12 mouse cellular contexts compared by ENCODE assay signal in the genomic region with DNA sequence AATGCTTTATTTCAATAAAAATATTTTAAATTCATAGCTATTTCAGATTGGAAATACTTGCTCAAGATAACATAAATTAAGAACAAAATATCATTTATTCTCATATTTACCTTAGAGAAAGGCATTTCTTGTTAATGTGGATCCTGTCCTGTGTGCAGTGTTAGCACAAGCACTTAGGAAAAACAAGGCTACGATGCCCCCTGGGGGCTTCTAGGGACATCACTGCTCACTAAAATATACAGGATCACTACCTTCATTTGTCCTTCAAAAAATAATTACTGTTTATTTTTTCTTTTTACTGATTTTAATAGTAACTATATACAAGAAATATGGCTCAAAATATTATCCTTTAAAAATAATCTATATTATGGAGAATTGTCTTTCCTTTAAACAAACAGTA. TPM values are rescaled to one million over a fixed set of nuclear protein-coding genes. Genes with fewer than 3 reads are reported as not detected.
A peak's percentile ranks its signal among the peaks of the same experiment; 100 is the strongest.
DNase-seq lines count a peak whose midpoint lies in the region; ATAC-seq lines count a peak whose summit lies in the region.
"Had no signal": no experiment of that assay in that cellular context is flagged by ENCODE, and none has a peak within 500 bp of the region (broad histone marks: within the 10 kb centered on the region; RNA-seq: fewer than 3 reads in every experiment).

No protein-coding gene starts in this region.

- ATAC-seq in hindbrain, embryonic 14.5 days (ENCODE audit: low FRiP score) = no peak
- ATAC-seq in midbrain, embryonic 14.5 days (ENCODE audit: low FRiP score, low TSS enrichment) = no peak
- no peak for ATAC-seq in midbrain, embryonic 16.5 days

- 60% methylated on average over 1 of the region's 1 CpGs for WGBS in hindbrain, embryonic 14.5 days
- WGBS in hindbrain, embryonic 10.5 days = 66% methylated on average over 1 of the region's 1 CpGs
- 72% methylated on average over 1 of the region's 1 CpGs for WGBS in midbrain, embryonic 14.5 days
- 66% methylated on average over 1 of the region's 1 CpGs for WGBS in midbrain, embryonic 16.5 days

- H3K36me3 ChIP-seq in hindbrain, embryonic 14.5 days (replicated peaks; ENCODE audit: control insufficient read depth, insufficient read depth) = no peaks in the 10 kb centered on the region
- H3K36me3 ChIP-seq in hindbrain, embryonic 10.5 days = no peaks in the 10 kb centered on the region
- no peaks in the 10 kb centered on the region for H3K36me3 ChIP-seq in midbrain, embryonic 14.5 days (ENCODE audit: control insufficient read depth, insufficient read depth, low read length)
- no peaks in the 10 kb centered on the region for H3K36me3 ChIP-seq in midbrain, embryonic 16.5 days (ENCODE audit: control insufficient read depth, insufficient read depth, low read length)
- H3K36me3 ChIP-seq: liver, embryonic 15.5 days had no signal

- no peak overlapping the region for H3K4me3 ChIP-seq in hindbrain, embryonic 14.5 days (replicated peaks; ENCODE audit: low read length)
- H3K4me3 ChIP-seq in hindbrain, embryonic 10.5 days = no peak overlapping the region
- H3K4me3 ChIP-seq in midbrain, embryonic 14.5 days (replicated peaks; ENCODE audit: low read depth, low read length) = no peak overlapping the region
- no peak overlapping the region for H3K4me3 ChIP-seq in midbrain, embryonic 16.5 days (ENCODE audit: low read depth, low read length)
- H3K4me3 ChIP-seq: liver, embryonic 15.5 days had no signal

- DNase-seq in hindbrain, embryonic 14.5 days (ENCODE audit: low spot score) = peak; percentile 49
- DNase-seq in hindbrain, embryonic 10.5 days (ENCODE audit: low spot score) = no peak
- DNase-seq in midbrain, embryonic 14.5 days = peak; percentile 79
- DNase-seq in brain, adult 2 months (ENCODE audit: low read depth, low spot score) = peak; percentile 21
- DNase-seq in retina, postnatal 1 day = peak; percentile 48
- no peak for DNase-seq in frontal cortex, postnatal 36 days (ENCODE audit: low spot score in 2 of 2)
- DNase-seq in cerebellum, adult 9-10 months = no peak
- DNase-seq: cerebellum, postnatal 36 days; layer of hippocampus, adult 9-11 months; thymus, adult 2 months had no signal

- no peak overlapping the region for H3K27ac ChIP-seq in hindbrain, embryonic 14.5 days
- H3K27ac ChIP-seq in hindbrain, embryonic 10.5 days = no peak overlapping the region
- H3K27ac ChIP-seq in midbrain, embryonic 14.5 days (replicated peaks; ENCODE audit: low read depth, low read length) = no peak overlapping the region
- no peak overlapping the region for H3K27ac ChIP-seq in midbrain, embryonic 16.5 days (ENCODE audit: low read length)
- H3K27ac ChIP-seq: liver, embryonic 15.5 days had no signal

- H3K27me3 ChIP-seq in hindbrain, embryonic 14.5 days (ENCODE audit: control insufficient read depth, insufficient read depth, low read length) = no peaks in the 10 kb centered on the region
- H3K27me3 ChIP-seq in hindbrain, embryonic 10.5 days (ENCODE audit: insufficient read depth, poor library complexity, severe bottlenecking) = no peaks in the 10 kb centered on the region
- no peaks in the 10 kb centered on the region for H3K27me3 ChIP-seq in midbrain, embryonic 14.5 days (ENCODE audit: control insufficient read depth, insufficient read depth, low read length)
- H3K27me3 ChIP-seq in midbrain, embryonic 16.5 days (ENCODE audit: control insufficient read depth, insufficient read depth, low read depth, low read length) = no peaks in the 10 kb centered on the region
- H3K27me3 ChIP-seq: liver, embryonic 15.5 days had no signal

- no peaks in the 10 kb centered on the region for H3K9me3 ChIP-seq in hindbrain, embryonic 14.5 days (ENCODE audit: control insufficient read depth, low read length)
- H3K9me3 ChIP-seq in hindbrain, embryonic 10.5 days = no peaks in the 10 kb centered on the region
- H3K9me3 ChIP-seq in midbrain, embryonic 14.5 days (ENCODE audit: control insufficient read depth, low read length) = no peaks in the 10 kb centered on the region
- no peaks in the 10 kb centered on the region for H3K9me3 ChIP-seq in midbrain, embryonic 16.5 days (replicated peaks; ENCODE audit: control insufficient read depth, low read length, poor library complexity, severe bottlenecking)
- H3K9me3 ChIP-seq: liver, embryonic 15.5 days had no signal

- H3K9ac ChIP-seq in hindbrain, embryonic 14.5 days = no peak overlapping the region
- H3K9ac ChIP-seq in midbrain, embryonic 14.5 days (replicated peaks; ENCODE audit: low read length) = no peak overlapping the region
- H3K9ac ChIP-seq in midbrain, embryonic 16.5 days (ENCODE audit: low read depth, low read length) = no peak overlapping the region
- H3K9ac ChIP-seq: liver, embryonic 15.5 days had no signal

- no peaks in the 10 kb centered on the region for H3K4me1 ChIP-seq in hindbrain, embryonic 14.5 days (replicated peaks; ENCODE audit: control insufficient read depth, insufficient read depth, low read length)
- H3K4me1 ChIP-seq in hindbrain, embryonic 10.5 days (replicated peaks) = no peaks in the 10 kb centered on the region
- no peaks in the 10 kb centered on the region for H3K4me1 ChIP-seq in midbrain, embryonic 14.5 days (ENCODE audit: control insufficient read depth, insufficient read depth, low read length)
- no peaks in the 10 kb centered on the region for H3K4me1 ChIP-seq in midbrain, embryonic 16.5 days (ENCODE audit: control insufficient read depth, insufficient read depth, low read length)
- H3K4me1 ChIP-seq: liver, embryonic 15.5 days had no signal

- H3K4me2 ChIP-seq in hindbrain, embryonic 14.5 days (replicated peaks) = no peak overlapping the region
- H3K4me2 ChIP-seq in midbrain, embryonic 14.5 days (ENCODE audit: low read length) = no peak overlapping the region
- H3K4me2 ChIP-seq in midbrain, embryonic 16.5 days (ENCODE audit: low read length) = no peak overlapping the region
- H3K4me2 ChIP-seq: liver, embryonic 15.5 days had no signal

RNA-seq across cellular contexts. Expression of a gene that starts 18.2 kb away (rescaled TPM):
- 29.6 and 31.3 TPM in 2 replicates for polyA plus RNA-seq in hindbrain, embryonic 14.5 days (2014; fragmentation: Nextera tagmentation; extraction: Ambion mirVana)
- polyA plus RNA-seq in hindbrain, embryonic 10.5 days (2016; fragmentation: Nextera tagmentation; extraction: Ambion mirVana) = 17.2 and 18.3 TPM in 2 replicates
- 20.5 and 25.0 TPM in 2 replicates for polyA plus RNA-seq in midbrain, embryonic 14.5 days (2014; fragmentation: Nextera tagmentation; extraction: Ambion mirVana)
- 25.6 and 27.4 TPM in 2 replicates for polyA plus RNA-seq in midbrain, embryonic 16.5 days (2015; fragmentation: Nextera tagmentation; extraction: Ambion mirVana)

Comparison
In these comparisons a context has a peak if more than half of its experiments do, and no peak if none do; other contexts are left out.
1. DNase-seq: peak in hindbrain, embryonic 14.5 days (single experiment), midbrain, embryonic 14.5 days (single experiment), brain, adult 2 months (single experiment) and retina, postnatal 1 day (single experiment); none in hindbrain, embryonic 10.5 days (single experiment), frontal cortex, postnatal 36 days (0 of 2) and cerebellum, adult 9-10 months (single experiment).